Mouse (Mus musculus): ENCODE data around the gene Pafah1b1. TPM values are rescaled to one million over a fixed set of nuclear protein-coding genes. Genes with fewer than 3 reads are reported as not detected.

The Pafah1b1 gene
- polyA plus RNA-seq, 1 experiment from 2014 or later, result 46.7 TPM

DNA sequence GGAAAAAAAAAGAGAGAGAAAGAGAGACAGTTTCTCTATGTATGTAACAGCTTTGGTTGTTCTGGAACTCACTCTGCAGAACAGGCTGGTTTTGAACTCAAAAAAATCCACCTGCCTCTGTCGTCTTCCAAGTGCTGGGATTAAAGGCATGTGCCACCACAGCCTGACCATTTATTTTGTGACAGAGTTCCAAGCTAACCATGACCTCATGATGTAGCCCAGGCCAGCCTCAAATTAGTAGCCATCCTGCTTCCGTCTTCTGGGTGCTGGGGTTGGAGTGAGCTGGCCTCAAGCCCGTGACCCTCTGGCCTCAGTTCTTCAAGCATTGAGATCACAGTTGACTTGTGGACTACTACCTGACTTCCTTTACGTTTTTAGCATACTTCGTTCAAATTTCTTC, 56.0 kb downstream of the Pafah1b1 start:
- no peaks in the 10 kb centered on the region for H3K4me1 ChIP-seq
- no peak overlapping the region for H3K9ac ChIP-seq
- peaks cover 76% of the 10 kb centered on the region for H3K36me3 ChIP-seq
- H3K9me3 ChIP-seq, result no peaks in the 10 kb centered on the region
- no peak for ATAC-seq (ENCODE audit: low FRiP score, low read depth)
- no peak overlapping the region for H3K4me3 ChIP-seq
- WGBS, result 86% methylated on average over 5 of the region's 5 CpGs
- no peak overlapping the region for H3K27ac ChIP-seq
- no peaks in the 10 kb centered on the region for H3K27me3 ChIP-seq
- H3K4me2 ChIP-seq (replicated peaks), result no peak overlapping the region

DNA sequence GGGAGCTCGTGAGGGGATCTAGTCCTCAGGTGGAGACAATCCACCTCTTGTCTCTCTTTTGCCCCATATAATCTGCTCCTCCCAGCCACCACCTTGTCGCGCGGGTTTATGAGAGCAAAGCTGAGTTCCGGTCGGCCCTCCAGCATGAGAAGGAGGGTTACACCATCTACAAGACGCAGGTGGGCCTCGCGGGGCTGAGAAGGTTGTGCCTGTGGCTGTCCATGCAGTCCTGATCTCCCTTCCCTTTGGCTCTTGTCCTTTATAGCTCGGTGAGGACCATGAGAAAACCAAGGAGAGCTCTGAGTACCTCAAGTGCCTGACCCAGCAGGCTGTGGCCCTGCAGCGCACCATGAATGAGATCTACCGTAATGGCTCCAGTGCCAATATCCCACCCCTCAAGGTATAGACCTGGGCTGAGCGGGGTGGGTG, 56.9 kb downstream of the Pafah1b1 start:
- WGBS, result 96% methylated on average over 13 of the region's 13 CpGs
- ATAC-seq (ENCODE audit: low FRiP score, low read depth), result no peak
- Histone ChIP-seq H3K9ac (no peak overlapping the region), H3K4me1 (no peaks in the 10 kb centered on the region), H3K4me2 (replicated peaks) (no peak overlapping the region), H3K4me3 (no peak overlapping the region), H3K9me3 (no peaks in the 10 kb centered on the region), H3K27ac (no peak overlapping the region), H3K36me3 (peaks cover 77% of the 10 kb centered on the region), H3K27me3 (no peaks in the 10 kb centered on the region)

DNA sequence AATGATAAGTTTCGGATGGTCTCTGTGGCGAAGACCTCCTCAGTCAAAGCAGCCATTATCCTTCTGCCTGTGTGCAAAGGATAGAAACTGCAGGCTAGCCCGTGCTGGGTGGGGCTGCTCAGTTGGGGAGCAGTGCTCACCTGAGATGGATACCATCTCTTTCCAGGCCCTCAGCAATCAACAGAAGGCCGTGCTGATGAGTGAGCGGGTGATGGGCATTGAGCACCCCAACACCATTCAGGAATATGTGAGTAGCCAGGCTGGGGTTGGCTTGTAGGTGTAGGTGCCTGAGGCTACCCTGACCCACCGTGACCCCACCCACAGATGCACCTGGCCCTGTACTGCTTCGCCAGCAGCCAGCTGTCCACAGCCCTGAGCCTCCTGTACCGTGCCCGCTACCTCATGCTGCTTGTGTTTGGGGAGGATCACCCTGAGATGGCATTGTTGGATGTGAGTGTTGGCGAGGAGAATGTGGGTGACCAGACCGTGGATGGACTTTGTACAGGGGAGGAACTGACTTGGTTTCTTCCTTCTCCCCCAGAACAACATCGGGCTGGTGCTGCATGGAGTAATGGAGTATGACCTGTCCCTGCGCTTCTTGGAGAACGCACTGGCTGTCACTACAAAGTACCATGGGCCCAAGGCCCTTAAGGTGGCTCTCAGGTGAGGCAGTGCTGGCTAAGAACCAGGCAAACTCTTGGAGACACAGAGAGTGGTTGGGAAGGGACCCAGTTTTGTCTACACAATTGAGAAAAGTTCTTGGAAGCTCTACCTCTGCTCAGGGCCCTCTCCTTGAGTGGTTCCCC, 57.5 kb downstream of the Pafah1b1 start:
- Histone ChIP-seq H3K4me2 (replicated peaks) (no peak overlapping the region), H3K4me3 (no peak overlapping the region), H3K4me1 (no peaks in the 10 kb centered on the region), H3K9ac (no peak overlapping the region), H3K9me3 (no peaks in the 10 kb centered on the region), H3K27me3 (no peaks in the 10 kb centered on the region), H3K27ac (no peak overlapping the region), H3K36me3 (peaks cover 83% of the 10 kb centered on the region)
- ATAC-seq (ENCODE audit: low FRiP score, low read depth), result no peak
- WGBS, result 95% methylated on average over 14 of the region's 14 CpGs

DNA sequence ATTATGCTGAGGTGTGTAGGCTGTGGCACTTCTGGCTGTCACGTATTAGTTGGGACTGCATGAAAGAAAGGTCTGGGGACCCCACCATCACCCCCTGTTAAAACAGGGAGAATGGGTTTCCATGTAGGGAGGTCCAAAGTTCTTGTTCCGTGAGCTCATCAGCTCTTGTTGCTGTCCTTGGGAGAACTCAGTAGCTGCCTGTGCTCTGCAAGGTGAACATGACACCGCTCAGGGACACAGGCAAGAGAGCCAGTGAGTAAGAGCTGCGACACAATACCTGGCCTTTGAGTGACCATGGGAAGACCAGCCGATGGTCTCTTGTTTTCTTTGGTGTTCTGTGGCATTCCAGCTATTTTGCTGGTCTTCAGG, 58.2 kb downstream of the Pafah1b1 start:
- peaks cover 90% of the 10 kb centered on the region for H3K36me3 ChIP-seq
- no peak overlapping the region for H3K9ac ChIP-seq
- 93% methylated on average over 5 of the region's 5 CpGs for WGBS
- H3K9me3 ChIP-seq, result no peaks in the 10 kb centered on the region
- H3K4me1 ChIP-seq, result no peaks in the 10 kb centered on the region
- no peak overlapping the region for H3K4me3 ChIP-seq
- no peak overlapping the region for H3K4me2 ChIP-seq (replicated peaks)
- no peak for ATAC-seq (ENCODE audit: low FRiP score, low read depth)
- no peak overlapping the region for H3K27ac ChIP-seq
- H3K27me3 ChIP-seq, result no peaks in the 10 kb centered on the region

DNA sequence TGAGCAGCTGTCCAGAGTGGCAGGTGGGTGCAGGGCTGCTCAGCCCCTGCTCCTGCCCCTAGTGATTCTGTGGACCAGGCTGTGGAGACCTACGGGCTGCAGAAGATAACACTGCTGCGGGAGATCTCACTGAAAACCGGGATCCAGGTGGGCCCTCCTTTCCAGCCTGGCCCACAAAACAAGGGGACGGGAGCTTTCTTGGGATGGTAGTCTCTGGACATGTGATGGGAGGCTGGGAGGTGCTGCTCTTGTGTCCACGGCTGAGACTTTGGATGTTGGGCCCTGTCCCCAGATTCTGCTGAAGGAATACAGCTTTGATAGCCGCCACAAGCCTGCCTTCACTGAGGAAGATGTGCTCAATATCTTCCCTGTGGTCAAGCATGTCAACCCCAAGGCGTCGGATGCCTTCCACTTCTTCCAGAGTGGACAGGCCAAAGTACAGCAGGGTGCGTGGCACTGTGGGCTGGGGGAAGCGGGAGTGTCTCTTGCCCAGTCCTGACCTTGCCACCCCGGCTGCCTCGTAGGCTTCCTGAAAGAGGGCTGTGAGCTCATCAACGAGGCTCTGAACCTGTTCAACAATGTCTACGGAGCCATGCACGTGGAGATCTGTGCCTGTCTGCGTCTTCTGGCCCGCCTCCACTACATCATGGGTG, 58.7 kb downstream of the Pafah1b1 start:
- H3K36me3 ChIP-seq, result peaks cover 95% of the 10 kb centered on the region
- H3K4me2 ChIP-seq (replicated peaks), result no peak overlapping the region
- no peaks in the 10 kb centered on the region for H3K9me3 ChIP-seq
- no peak for ATAC-seq (ENCODE audit: low FRiP score, low read depth)
- H3K4me3 ChIP-seq, result no peak overlapping the region
- H3K27ac ChIP-seq, result no peak overlapping the region
- H3K9ac ChIP-seq, result no peak overlapping the region
- no peaks in the 10 kb centered on the region for H3K27me3 ChIP-seq
- WGBS, result 95% methylated on average over 17 of the region's 17 CpGs
- no peaks in the 10 kb centered on the region for H3K4me1 ChIP-seq

DNA sequence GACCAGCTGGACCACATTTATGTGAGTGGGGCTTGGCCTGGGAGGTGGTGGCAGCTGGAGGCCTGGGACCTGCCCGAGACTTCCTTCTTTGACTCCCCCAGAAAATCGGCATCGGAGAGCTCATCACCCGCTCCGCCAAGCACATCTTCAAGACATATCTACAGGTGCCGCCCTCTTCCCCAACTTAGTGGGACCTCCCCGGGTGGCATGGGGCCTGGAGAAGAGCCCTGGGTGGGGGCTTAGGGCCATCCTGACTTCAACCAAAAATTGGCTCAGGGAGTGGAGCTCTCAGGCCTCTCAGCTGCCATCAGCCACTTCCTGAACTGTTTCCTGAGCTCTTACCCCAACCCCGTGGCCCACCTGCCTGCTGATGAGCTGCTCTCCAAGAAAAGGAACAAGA, 59.6 kb downstream of the Pafah1b1 start:
- no peak overlapping the region for H3K9ac ChIP-seq
- H3K9me3 ChIP-seq, result no peaks in the 10 kb centered on the region
- H3K27ac ChIP-seq, result no peak overlapping the region
- H3K36me3 ChIP-seq, result peaks cover 100% of the 10 kb centered on the region
- H3K4me3 ChIP-seq, result no peak overlapping the region
- no peak overlapping the region for H3K4me2 ChIP-seq (replicated peaks)
- H3K4me1 ChIP-seq, result no peaks in the 10 kb centered on the region
- ATAC-seq (ENCODE audit: low FRiP score, low read depth), result no peak
- WGBS, result 92% methylated on average over 8 of the region's 8 CpGs
- no peaks in the 10 kb centered on the region for H3K27me3 ChIP-seq

DNA sequence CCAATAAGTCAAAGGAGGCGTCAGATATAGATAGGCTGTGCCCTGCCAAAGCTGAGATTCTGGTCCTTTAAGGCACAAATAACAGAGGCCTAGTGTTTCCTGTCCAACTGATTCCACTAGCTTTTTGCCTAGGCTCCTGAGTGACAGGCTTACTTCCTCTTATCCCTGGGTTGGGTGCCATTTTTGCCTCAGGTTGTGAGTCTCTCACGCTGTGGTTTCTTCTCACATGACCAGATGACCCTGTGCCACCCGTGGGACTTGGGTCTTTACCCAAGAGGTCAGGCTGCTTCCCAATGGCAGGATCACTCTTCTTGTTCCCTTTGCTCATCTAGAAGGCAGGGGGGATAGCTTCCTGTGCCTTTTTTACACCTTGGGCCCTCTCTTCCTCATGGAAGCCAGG, 60.2 kb downstream of the Pafah1b1 start:
- no peak overlapping the region for H3K4me3 ChIP-seq
- WGBS, result 88% methylated on average over 3 of the region's 3 CpGs
- no peak overlapping the region for H3K4me2 ChIP-seq (replicated peaks)
- H3K9me3 ChIP-seq, result no peaks in the 10 kb centered on the region
- H3K9ac ChIP-seq, result no peak overlapping the region; the same call in 1 of the 2 replicates
- no peaks in the 10 kb centered on the region for H3K4me1 ChIP-seq
- no peak overlapping the region for H3K27ac ChIP-seq
- peaks cover 100% of the 10 kb centered on the region for H3K36me3 ChIP-seq
- ATAC-seq (ENCODE audit: low FRiP score, low read depth), result no peak
- H3K27me3 ChIP-seq, result no peaks in the 10 kb centered on the region

DNA sequence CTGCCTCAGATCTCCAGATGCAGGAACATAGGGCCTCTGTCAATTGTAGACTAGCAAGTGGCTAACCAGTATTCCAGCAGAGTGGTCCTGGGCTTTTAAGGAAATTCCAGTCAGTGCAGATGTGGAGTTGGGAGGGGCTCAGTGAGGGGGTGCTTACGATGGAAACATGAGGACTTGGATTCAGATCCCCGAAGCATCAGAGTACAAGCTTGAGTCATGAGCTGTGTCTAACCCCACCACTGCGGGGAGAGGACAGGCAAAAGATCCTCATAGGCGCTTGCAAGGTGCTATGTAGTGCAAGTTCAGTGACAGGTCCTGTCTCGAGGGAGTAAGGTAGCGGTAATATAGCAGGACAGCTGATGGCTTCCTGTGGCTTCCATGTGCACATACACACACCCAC, 62.2 kb downstream of the Pafah1b1 start:
- Histone ChIP-seq H3K9ac (no peak overlapping the region), H3K4me2 (replicated peaks) (no peak overlapping the region), H3K4me3 (no peak overlapping the region), H3K4me1 (no peaks in the 10 kb centered on the region), H3K27ac (no peak overlapping the region), H3K27me3 (no peaks in the 10 kb centered on the region), H3K9me3 (0 out of 2 replicates have a peak, but pooled peaks cover 5% of the 10 kb centered on the region), H3K36me3 (peaks cover 100% of the 10 kb centered on the region)
- ATAC-seq (ENCODE audit: low FRiP score, low read depth), result no peak
- 87% methylated on average over 6 of the region's 6 CpGs for WGBS

DNA sequence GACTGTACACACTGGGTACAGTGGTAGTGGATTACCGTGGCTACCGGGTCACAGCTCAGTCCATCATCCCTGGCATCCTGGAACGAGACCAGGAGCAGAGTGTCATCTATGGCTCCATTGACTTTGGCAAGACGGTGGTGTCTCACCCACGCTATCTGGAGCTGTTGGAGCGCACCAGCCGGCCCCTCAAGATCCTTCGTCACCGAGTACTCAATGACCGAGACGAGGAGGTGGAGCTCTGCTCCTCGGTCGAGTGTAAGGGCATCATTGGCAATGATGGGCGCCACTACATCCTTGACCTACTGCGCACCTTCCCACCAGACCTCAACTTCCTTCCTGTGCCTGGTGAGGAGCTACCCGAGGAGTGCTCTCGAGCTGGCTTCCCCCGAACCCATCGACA, 62.8 kb downstream of the Pafah1b1 start:
- 93% methylated on average over 19 of the region's 19 CpGs for WGBS

DNA sequence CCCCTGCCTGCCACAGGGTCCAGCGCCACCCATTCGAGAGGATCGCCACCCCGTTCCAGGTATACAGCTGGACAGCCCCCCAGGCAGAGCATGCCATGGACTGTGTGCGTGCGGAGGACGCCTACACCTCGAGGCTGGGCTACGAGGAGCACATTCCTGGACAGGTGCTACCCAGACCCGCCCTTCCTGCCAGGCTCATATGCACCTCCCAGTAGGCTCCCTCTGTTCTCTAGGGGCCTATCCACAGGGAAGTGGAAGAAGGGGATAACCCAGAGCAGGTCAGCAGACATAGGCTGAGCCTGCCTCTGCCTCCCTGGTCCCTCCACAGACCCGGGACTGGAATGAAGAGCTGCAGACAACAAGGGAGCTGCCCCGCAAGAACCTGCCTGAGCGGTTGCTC, 64.1 kb downstream of the Pafah1b1 start:
- no peak overlapping the region for H3K4me3 ChIP-seq
- no peaks in the 10 kb centered on the region for H3K27me3 ChIP-seq
- peaks cover 90% of the 10 kb centered on the region for H3K36me3 ChIP-seq
- H3K4me2 ChIP-seq (replicated peaks), result no peak overlapping the region
- no peak overlapping the region for H3K27ac ChIP-seq
- 96% methylated on average over 13 of the region's 13 CpGs for WGBS
- no peaks in the 10 kb centered on the region for H3K4me1 ChIP-seq
- no peak for ATAC-seq (ENCODE audit: low FRiP score, low read depth)
- 0 out of 2 replicates have a peak, but pooled peaks cover 5% of the 10 kb centered on the region for H3K9me3 ChIP-seq
- H3K9ac ChIP-seq, result no peak overlapping the region

More for the DNA sequence above, 62.8 kb downstream of the Pafah1b1 start:
- Histone ChIP-seq H3K27me3 (no peaks in the 10 kb centered on the region), H3K4me2 (replicated peaks) (no peak overlapping the region), H3K4me1 (no peaks in the 10 kb centered on the region), H3K27ac (no peak overlapping the region), H3K36me3 (peaks cover 100% of the 10 kb centered on the region), H3K9me3 (0 out of 2 replicates have a peak, but pooled peaks cover 5% of the 10 kb centered on the region), H3K4me3 (no peak overlapping the region), H3K9ac (no peak overlapping the region)
- ATAC-seq (ENCODE audit: low FRiP score, low read depth), result no peak

DNA sequence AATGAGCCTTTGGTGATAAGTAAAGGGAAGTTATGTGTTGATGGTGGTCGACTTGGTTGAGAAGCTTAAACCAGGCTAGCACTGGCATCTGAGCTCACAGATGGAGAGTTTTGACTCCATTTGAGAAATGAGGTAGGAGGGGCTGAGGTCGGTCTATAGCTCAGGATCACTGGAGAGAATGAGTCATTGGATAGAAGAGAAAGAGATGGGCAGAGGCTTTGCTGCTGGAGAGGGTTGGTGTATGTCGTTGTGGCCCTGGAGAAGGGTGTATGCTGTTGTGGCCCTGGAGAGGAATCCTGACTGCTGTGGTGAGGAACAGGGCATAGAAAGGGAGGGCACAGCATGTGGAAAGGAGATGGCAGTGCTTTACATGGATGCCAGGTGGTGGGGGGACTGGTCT, 68.5 kb downstream of the Pafah1b1 start:
- Histone ChIP-seq H3K4me2 (replicated peaks) (no peak overlapping the region), H3K4me3 (no peak overlapping the region), H3K9me3 (0 out of 2 replicates have a peak, but pooled peaks cover 5% of the 10 kb centered on the region), H3K9ac (no peak overlapping the region), H3K4me1 (peaks cover 26% of the 10 kb centered on the region), H3K27me3 (no peaks in the 10 kb centered on the region), H3K27ac (no peak overlapping the region), H3K36me3 (peaks cover 46% of the 10 kb centered on the region)
- ATAC-seq (ENCODE audit: low FRiP score, low read depth), result no peak
- 88% methylated on average over 3 of the region's 3 CpGs for WGBS

DNA sequence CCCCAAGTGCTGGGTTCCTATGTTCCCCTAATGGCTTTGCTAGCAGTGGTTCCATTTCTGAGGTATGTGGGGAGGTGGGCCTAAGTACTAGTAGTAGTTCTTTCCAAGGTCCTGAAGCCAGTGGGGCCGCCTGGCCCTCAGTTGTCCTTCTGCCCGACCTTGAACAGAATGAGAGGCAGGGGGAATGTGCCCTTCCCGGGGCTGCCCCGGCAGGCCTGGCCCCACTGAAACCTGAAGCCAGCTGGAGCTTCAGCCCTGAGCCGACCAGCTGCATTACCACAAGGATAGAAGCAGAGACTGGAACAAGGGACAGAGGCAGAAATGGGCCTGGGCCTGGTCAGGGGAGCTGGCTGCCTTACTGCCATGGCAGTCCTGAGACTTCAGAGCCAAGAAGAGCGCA, 71.1 kb downstream of the Pafah1b1 start:
- Histone ChIP-seq H3K4me1 (peaks cover 38% of the 10 kb centered on the region), H3K36me3 (peaks cover 21% of the 10 kb centered on the region), H3K9me3 (0 out of 2 replicates have a peak, but pooled peaks cover 5% of the 10 kb centered on the region), H3K9ac (0 out of 2 replicates have a peak overlapping the region, but pooled peaks have one; percentile 19), H3K4me3 (no peak overlapping the region), H3K27me3 (no peaks in the 10 kb centered on the region), H3K4me2 (replicated peaks) (no peak overlapping the region), H3K27ac (no peak overlapping the region)
- 39% methylated on average over 6 of the region's 6 CpGs for WGBS
- ATAC-seq (ENCODE audit: low FRiP score, low read depth), result no peak

All from limb, embryonic 13.5 days (tissue).